In genomic region chr15:100832784-100833183, GRCm38 (mm10) we compare ENCODE assay signal across 24 mouse cellular contexts. TPM values are rescaled to one million over a fixed set of nuclear protein-coding genes. Genes with fewer than 3 reads are reported as not detected.
DNase-seq lines count a peak whose midpoint lies in the region; ATAC-seq and TF ChIP-seq lines count a peak whose summit lies in the region.
"Had no signal": no experiment of that assay in that cellular context is flagged by ENCODE, and none has a peak within 500 bp of the region (broad histone marks: within the 10 kb centered on the region; RNA-seq: fewer than 3 reads in every experiment).

No protein-coding gene starts in this region.

- H3K27ac ChIP-seq in midbrain, embryonic 14.5 days (replicated peaks; ENCODE audit: low read depth, low read length): no peak overlapping the region
- H3K27ac ChIP-seq in midbrain, embryonic 16.5 days (ENCODE audit: low read length): no peak overlapping the region
- H3K27ac ChIP-seq: gastrocnemius, adult 2 months; heart, embryonic 10.5 days; hindbrain, postnatal 0 days; midbrain, embryonic 15.5 days; neural tube, embryonic 13.5 days had no signal

- no peaks in the 10 kb centered on the region for H3K36me3 ChIP-seq in midbrain, embryonic 14.5 days (ENCODE audit: control insufficient read depth, insufficient read depth, low read length)
- H3K36me3 ChIP-seq in midbrain, embryonic 16.5 days (ENCODE audit: control insufficient read depth, insufficient read depth, low read length): no peaks in the 10 kb centered on the region
- H3K36me3 ChIP-seq: heart, embryonic 10.5 days; midbrain, embryonic 15.5 days; neural tube, embryonic 13.5 days had no signal

- no peak for TF ChIP-seq CTCF in Patski (IDR thresholded peaks at IDR 0.05)

- in situ Hi-C loops in Patski (cut with MboI; ENCODE audit: low pct_unique_long_range_greater_than_20kb): no loop called here

- DNase-seq in kidney, postnatal 10 days: peak; percentile 7
- DNase-seq in kidney, adult 11 months: no peak
- DNase-seq in midbrain, embryonic 14.5 days: peak; percentile 18
- no peak for DNase-seq in Patski (ENCODE audit: low read depth, low spot score)
- peak; percentile 69 for DNase-seq in right cerebral cortex, postnatal 25 days
- DNase-seq in urinary bladder, postnatal 25 days (ENCODE audit: low spot score): no peak
- no peak for DNase-seq in thymus, postnatal 25 days
- DNase-seq: adrenal gland, postnatal 10 days; cerebellum, adult 2 months; cerebellum, postnatal 36 days; gastrocnemius, adult 2 months; kidney, postnatal 36 days; lung, postnatal 4 days; retina, postnatal 1 day; spleen, adult 18-20 months; thymus, postnatal 4 days had no signal

- no peak overlapping the region for H3K4me3 ChIP-seq in midbrain, embryonic 14.5 days (replicated peaks; ENCODE audit: low read depth, low read length)
- no peak overlapping the region for H3K4me3 ChIP-seq in midbrain, embryonic 16.5 days (ENCODE audit: low read depth, low read length)
- H3K4me3 ChIP-seq: gastrocnemius, adult 2 months; heart, embryonic 10.5 days; midbrain, embryonic 15.5 days; myocyte; neural tube, embryonic 13.5 days had no signal

- no peak for ATAC-seq in midbrain, embryonic 14.5 days (ENCODE audit: low FRiP score, low TSS enrichment)
- no peak for ATAC-seq in midbrain, embryonic 16.5 days
- ATAC-seq in Patski: peak; percentile 31
- ATAC-seq: forebrain, embryonic 14.5 days; hindbrain, postnatal 0 days; intestine, embryonic 16.5 days; midbrain, embryonic 15.5 days had no signal

- no peaks in the 10 kb centered on the region for H3K27me3 ChIP-seq in midbrain, embryonic 14.5 days (ENCODE audit: control insufficient read depth, insufficient read depth, low read length)
- no peaks in the 10 kb centered on the region for H3K27me3 ChIP-seq in midbrain, embryonic 16.5 days (ENCODE audit: control insufficient read depth, insufficient read depth, low read depth, low read length)
- H3K27me3 ChIP-seq in Patski: no peaks in the 10 kb centered on the region
- H3K27me3 ChIP-seq: midbrain, embryonic 15.5 days; neural tube, embryonic 13.5 days had no signal

- no peaks in the 10 kb centered on the region for H3K9me3 ChIP-seq in midbrain, embryonic 14.5 days (ENCODE audit: control insufficient read depth, low read length)
- H3K9me3 ChIP-seq in midbrain, embryonic 16.5 days (replicated peaks; ENCODE audit: control insufficient read depth, low read length, poor library complexity, severe bottlenecking): no peaks in the 10 kb centered on the region; the same call in 1 of the 2 replicates
- H3K9me3 ChIP-seq: heart, embryonic 10.5 days; midbrain, embryonic 15.5 days had no signal

- H3K4me2 ChIP-seq in midbrain, embryonic 14.5 days (ENCODE audit: low read length): no peak overlapping the region
- no peak overlapping the region for H3K4me2 ChIP-seq in midbrain, embryonic 16.5 days (ENCODE audit: low read length)
- H3K4me2 ChIP-seq: midbrain, embryonic 15.5 days; neural tube, embryonic 13.5 days had no signal

- H3K9ac ChIP-seq in midbrain, embryonic 14.5 days (replicated peaks; ENCODE audit: low read length): no peak overlapping the region
- H3K9ac ChIP-seq in midbrain, embryonic 16.5 days (ENCODE audit: low read depth, low read length): no peak overlapping the region
- H3K9ac ChIP-seq: midbrain, embryonic 15.5 days; neural tube, embryonic 13.5 days had no signal

- POLR2A ChIA-PET in Patski (lab: Charles Lee): no interaction called here

- H3K4me1 ChIP-seq in midbrain, embryonic 14.5 days (ENCODE audit: control insufficient read depth, insufficient read depth, low read length): no peaks in the 10 kb centered on the region
- H3K4me1 ChIP-seq in midbrain, embryonic 16.5 days (ENCODE audit: control insufficient read depth, insufficient read depth, low read length): no peaks in the 10 kb centered on the region
- H3K4me1 ChIP-seq: heart, embryonic 10.5 days; midbrain, embryonic 15.5 days had no signal

- 26% methylated on average over 7 of the region's 7 CpGs for WGBS in midbrain, embryonic 14.5 days
- 25% methylated on average over 7 of the region's 7 CpGs for WGBS in midbrain, embryonic 16.5 days

- CTCF ChIA-PET in Patski (lab: Charles Lee): no interaction called here

RNA-seq across cellular contexts. Expression of gene Scn8a, which starts 36.9 kb away (rescaled TPM):
- polyA plus RNA-seq in midbrain, embryonic 14.5 days (2014; fragmentation: Nextera tagmentation; extraction: Ambion mirVana): 19.0 and 21.1 TPM in 2 replicates
- 18.1 and 24.4 TPM in 2 replicates for polyA plus RNA-seq in midbrain, embryonic 16.5 days (2015; fragmentation: Nextera tagmentation; extraction: Ambion mirVana)
- 13.2 TPM for polyA plus RNA-seq in Patski (2021)
- polyA plus RNA-seq: myocyte had no signal

Comparison
In these comparisons a context has a peak if more than half of its experiments do, and no peak if none do; other contexts are left out.
1. DNase-seq: peak in kidney, postnatal 10 days (single experiment), midbrain, embryonic 14.5 days (single experiment) and right cerebral cortex, postnatal 25 days (single experiment); none in kidney, adult 11 months (single experiment), Patski (single experiment), urinary bladder, postnatal 25 days (single experiment) and thymus, postnatal 25 days (single experiment).